25 mouse cellular contexts compared by ENCODE assay signal in the genomic region with DNA sequence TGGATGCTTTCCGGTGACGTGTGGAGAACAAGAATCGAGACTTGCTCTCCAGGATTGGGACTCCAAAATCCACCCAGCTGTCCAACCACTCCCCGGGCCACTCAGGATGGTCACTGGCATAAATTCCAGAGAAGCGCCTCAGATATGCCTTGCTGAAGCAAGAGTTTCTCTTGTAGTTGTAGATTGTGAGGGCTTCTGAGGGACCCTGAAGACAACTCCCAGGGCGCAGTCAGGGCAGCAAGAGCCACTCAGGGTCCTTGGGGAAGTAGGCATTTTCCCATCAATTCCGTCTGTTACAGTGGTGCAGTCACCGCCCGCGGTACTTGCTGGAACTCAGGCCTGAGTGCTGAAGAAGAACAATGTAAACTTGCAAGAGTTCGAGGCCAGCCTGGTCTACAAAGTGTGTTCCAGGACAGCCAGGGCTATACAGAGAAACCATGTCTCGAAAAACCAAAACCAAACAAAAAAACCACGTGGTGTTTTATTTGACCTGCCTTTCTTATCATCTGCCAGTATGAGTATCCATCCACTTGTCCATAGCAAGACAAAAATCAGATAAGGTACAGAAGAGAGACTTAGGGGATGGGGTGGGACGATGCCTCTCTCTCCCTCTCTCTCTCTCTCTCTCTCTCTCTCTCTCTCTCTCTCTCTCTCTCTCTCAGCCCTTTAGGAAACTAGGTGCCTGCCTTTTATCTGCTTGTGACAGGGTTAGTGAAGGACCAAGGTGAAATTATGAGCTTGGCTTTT. TPM values are rescaled to one million over a fixed set of nuclear protein-coding genes. Genes with fewer than 3 reads are reported as not detected.
DNase-seq lines count a peak whose midpoint lies in the region; ATAC-seq and TF ChIP-seq lines count a peak whose summit lies in the region.
"Had no signal": no experiment of that assay in that cellular context is flagged by ENCODE, and none has a peak within 500 bp of the region (broad histone marks: within the 10 kb centered on the region; RNA-seq: fewer than 3 reads in every experiment).

No protein-coding gene starts in this region.

- peaks cover 7% of the 10 kb centered on the region; the same call in 1 of the 2 replicates for H3K4me1 ChIP-seq in hindbrain, embryonic 10.5 days (replicated peaks)
- H3K4me1 ChIP-seq in hindbrain, embryonic 11.5 days (replicated peaks; ENCODE audit: control insufficient read depth, insufficient read depth, low read length): no peaks in the 10 kb centered on the region; the same call in 1 of the 2 replicates
- H3K4me1 ChIP-seq in bone marrow, adult 2 months (ENCODE audit: control insufficient read depth, insufficient read depth, low read length): peaks cover 8% of the 10 kb centered on the region; the same call in 1 of the 2 replicates
- H3K4me1 ChIP-seq in brown adipose tissue, adult 24 weeks (ENCODE audit: control insufficient read depth, insufficient read depth, insufficient read length, low read length): peaks cover 29% of the 10 kb centered on the region
- H3K4me1 ChIP-seq in liver, embryonic 15.5 days (replicated peaks): peaks cover 23% of the 10 kb centered on the region
- H3K4me1 ChIP-seq: neural tube, embryonic 12.5 days had no signal

- H3K9me3 ChIP-seq in hindbrain, embryonic 10.5 days: no peaks in the 10 kb centered on the region
- H3K9me3 ChIP-seq in hindbrain, embryonic 11.5 days (ENCODE audit: control insufficient read depth, low read length): no peaks in the 10 kb centered on the region
- H3K9me3 ChIP-seq in liver, embryonic 15.5 days (replicated peaks): no peaks in the 10 kb centered on the region
- H3K9me3 ChIP-seq: heart, embryonic 12.5 days; hindbrain, embryonic 13.5 days; limb, embryonic 13.5 days; midbrain, embryonic 12.5 days; neural tube, embryonic 12.5 days had no signal

- no peaks in the 10 kb centered on the region for H3K27me3 ChIP-seq in hindbrain, embryonic 10.5 days (ENCODE audit: insufficient read depth, poor library complexity, severe bottlenecking)
- no peaks in the 10 kb centered on the region for H3K27me3 ChIP-seq in hindbrain, embryonic 11.5 days (ENCODE audit: control insufficient read depth, insufficient read depth, low read length)
- no peaks in the 10 kb centered on the region for H3K27me3 ChIP-seq in liver, embryonic 15.5 days
- H3K27me3 ChIP-seq: heart, embryonic 12.5 days; hindbrain, embryonic 13.5 days; limb, embryonic 13.5 days; midbrain, embryonic 12.5 days; neural tube, embryonic 12.5 days had no signal

- H3K4me2 ChIP-seq in hindbrain, embryonic 11.5 days (replicated peaks; ENCODE audit: low read depth, low read length): no peak overlapping the region
- no peak overlapping the region for H3K4me2 ChIP-seq in liver, embryonic 15.5 days
- H3K4me2 ChIP-seq: heart, embryonic 12.5 days; hindbrain, embryonic 13.5 days; limb, embryonic 13.5 days; midbrain, embryonic 12.5 days; neural tube, embryonic 12.5 days had no signal

- no peak overlapping the region for H3K9ac ChIP-seq in hindbrain, embryonic 11.5 days (ENCODE audit: low read depth, low read length)
- H3K9ac ChIP-seq in liver, embryonic 15.5 days: no peak overlapping the region
- H3K9ac ChIP-seq: heart, embryonic 12.5 days; hindbrain, embryonic 13.5 days; limb, embryonic 13.5 days; midbrain, embryonic 12.5 days; neural tube, embryonic 12.5 days had no signal

- 88% methylated on average over 14 of the region's 14 CpGs for WGBS in hindbrain, embryonic 10.5 days
- WGBS in hindbrain, embryonic 11.5 days: 89% methylated on average over 14 of the region's 14 CpGs
- 75% methylated on average over 14 of the region's 14 CpGs for WGBS in bone marrow, adult 2 months
- 67% methylated on average over 14 of the region's 14 CpGs for WGBS in liver, embryonic 15.5 days (ENCODE audit: insufficient replicate concordance)

- ATAC-seq in hindbrain, embryonic 11.5 days (ENCODE audit: low FRiP score): no peak
- ATAC-seq in liver, embryonic 15.5 days (ENCODE audit: insufficient read depth): no peak
- ATAC-seq: activated CD4-positive, CD25-positive, alpha-beta regulatory T cell, adult 4 months; forebrain, embryonic 16.5 days had no signal

- H3K36me3 ChIP-seq in hindbrain, embryonic 10.5 days: no peaks in the 10 kb centered on the region
- no peaks in the 10 kb centered on the region for H3K36me3 ChIP-seq in hindbrain, embryonic 11.5 days (ENCODE audit: control insufficient read depth, insufficient read depth, low read length)
- no peaks in the 10 kb centered on the region for H3K36me3 ChIP-seq in liver, embryonic 15.5 days (replicated peaks)
- H3K36me3 ChIP-seq: heart, embryonic 12.5 days; hindbrain, embryonic 13.5 days; limb, embryonic 13.5 days; midbrain, embryonic 12.5 days; neural tube, embryonic 12.5 days had no signal

- TF ChIP-seq POLR2A in bone marrow, adult 2 months (IDR thresholded peaks at IDR 0.05; ENCODE audit: borderline replicate concordance, control insufficient read depth, low read depth, low read length): no peak

- no peak overlapping the region for H3K4me3 ChIP-seq in hindbrain, embryonic 10.5 days
- no peak overlapping the region for H3K4me3 ChIP-seq in hindbrain, embryonic 11.5 days (ENCODE audit: low read depth, low read length)
- no peak overlapping the region for H3K4me3 ChIP-seq in bone marrow, adult 2 months (replicated peaks; ENCODE audit: control insufficient read depth, low read depth, low read length)
- no peak overlapping the region for H3K4me3 ChIP-seq in brown adipose tissue, adult 24 weeks (ENCODE audit: insufficient read depth, low read depth, low read length)
- H3K4me3 ChIP-seq in liver, embryonic 15.5 days (replicated peaks): no peak overlapping the region
- H3K4me3 ChIP-seq: erythroblast, embryonic 14.5 days; heart, embryonic 12.5 days; hindbrain, embryonic 13.5 days; limb, embryonic 13.5 days; midbrain, embryonic 12.5 days; myocyte; neural tube, embryonic 12.5 days had no signal

- TF ChIP-seq CTCF in bone marrow, adult 2 months (IDR thresholded peaks at IDR 0.05; ENCODE audit: control insufficient read depth, insufficient read depth, low read length): no peak

- 0 out of 2 replicates have a peak overlapping the region, but pooled peaks have one; percentile 13 for H3K27ac ChIP-seq in hindbrain, embryonic 10.5 days
- no peak overlapping the region for H3K27ac ChIP-seq in hindbrain, embryonic 11.5 days (ENCODE audit: low read depth, low read length)
- H3K27ac ChIP-seq in bone marrow, adult 2 months (ENCODE audit: control insufficient read depth, insufficient read depth, low read depth, low read length, poor library complexity): peak overlapping the region; percentile 66
- H3K27ac ChIP-seq in brown adipose tissue, adult 24 weeks (replicated peaks; ENCODE audit: low read depth, low read length): peak overlapping the region; percentile 74
- 0 out of 2 replicates have a peak overlapping the region, but pooled peaks have one; percentile 10 for H3K27ac ChIP-seq in liver, embryonic 15.5 days (replicated peaks)
- H3K27ac ChIP-seq: hindbrain, embryonic 13.5 days; limb, embryonic 13.5 days; midbrain, embryonic 12.5 days; neural tube, embryonic 12.5 days had no signal

- no peak for DNase-seq in hindbrain, embryonic 10.5 days (ENCODE audit: low spot score)
- no peak for DNase-seq in hindbrain, embryonic 11.5 days (ENCODE audit: low spot score)
- no peak for DNase-seq in right cerebral cortex, postnatal 25 days
- DNase-seq in right cerebral cortex, postnatal 36 days (ENCODE audit: low spot score in 2 of 2): no peak
- DNase-seq in left cerebral cortex, adult 18-20 months (ENCODE audit: low spot score in 2 of 2): no peak
- DNase-seq: adrenal gland, adult 8-10 months; cerebellum, adult 11-12 months; cerebellum, adult 9-11 months; gastrocnemius, postnatal 14 days; heart, postnatal 10 days; kidney, adult 11 months; kidney, postnatal 14 days; right cerebral cortex, adult 18-20 months had no signal

RNA-seq across cellular contexts. Expression of a gene that starts 34.6 kb away (rescaled TPM):
- polyA plus RNA-seq in hindbrain, embryonic 10.5 days (2016; fragmentation: Nextera tagmentation; extraction: Ambion mirVana): 10.2 and 11.5 TPM in 2 replicates
- 15.3 and 18.4 TPM in 2 replicates for polyA plus RNA-seq in hindbrain, embryonic 11.5 days (2014; fragmentation: Nextera tagmentation; extraction: Ambion mirVana)
- polyA plus RNA-seq in bone marrow, adult 2 months (2011; ENCODE audit: insufficient read depth, insufficient read length, low replicate concordance, missing spikeins): 2.9 and 5.7 TPM in 2 replicates
- 21.6 and 23.3 TPM in 2 replicates for polyA plus RNA-seq in brown adipose tissue, adult 24 weeks (2012; ENCODE audit: insufficient read depth, insufficient read length, missing spikeins)
- 2.7 TPM in 2 replicates for polyA plus RNA-seq in liver, embryonic 15.5 days (2015; fragmentation: Nextera tagmentation; extraction: Ambion mirVana)
- total RNA-seq in left cerebral cortex, adult 18-20 months (2021): 10 to 100 TPM; 31.3 to 33.2 TPM
